Mouse (Mus musculus): Measurements from ENCODE around the gene Slc13a2. TPM values are rescaled to one million over a fixed set of nuclear protein-coding genes. Genes with fewer than 3 reads are reported as not detected.

The Slc13a2 gene
- polyA plus RNA-seq (2015; fragmentation: Nextera tagmentation; extraction: Ambion mirVana): 0.06 and 0.12 TPM in 2 replicates

DNA sequence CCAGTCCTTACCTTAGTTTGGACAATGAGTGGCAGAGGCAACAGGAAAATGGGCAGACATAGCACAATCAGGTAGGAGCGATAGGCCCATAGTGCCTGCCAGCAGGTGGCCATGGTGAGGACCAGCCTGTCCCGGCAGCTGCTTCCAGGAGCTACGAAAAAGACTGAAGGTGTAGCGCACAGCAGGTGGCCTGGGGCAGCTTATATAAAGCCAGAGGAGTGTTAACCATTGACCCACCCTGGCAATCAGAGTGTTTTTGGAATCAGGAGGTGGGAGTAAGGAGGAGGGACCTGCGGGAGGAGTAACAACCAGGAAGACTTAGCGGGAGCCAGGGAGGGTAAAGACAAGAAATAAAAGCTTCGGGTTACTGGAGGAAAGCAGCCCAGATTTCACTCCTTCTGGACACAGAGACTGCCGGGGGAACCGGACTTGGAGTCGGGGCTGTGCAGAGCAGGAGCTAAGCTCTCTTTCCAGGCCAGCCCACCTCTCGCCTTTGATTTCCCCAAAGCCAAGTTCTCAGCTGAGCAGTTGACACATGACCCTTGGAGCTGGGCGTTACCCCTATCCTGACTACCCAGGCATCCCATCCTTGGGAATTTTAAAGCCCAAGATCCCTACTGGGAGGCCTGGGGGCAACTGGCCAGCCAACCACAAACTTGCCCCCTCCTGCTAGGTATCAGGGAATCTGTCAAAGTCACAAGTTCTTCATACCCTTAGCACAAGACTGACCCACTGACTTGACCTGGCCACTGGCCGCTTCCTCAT is at the start of gene Slc13a2:
Gene Slc13a2, minus strand, starts transcription at position 163 of the 765 bp plus-strand sequence.
- Histone ChIP-seq H3K27ac (no peak within 1 kb of the TSS), H3K4me1 (peaks cover 13% of the 10 kb centered on the region; the same call in 1 of the 2 replicates), H3K4me3 (no peak within 1 kb of the TSS), H3K9me3 (no peaks in the 10 kb centered on the region), H3K36me3 (no peaks in the 10 kb centered on the region), H3K9ac (no peak within 1 kb of the TSS), H3K27me3 (peaks cover 12% of the 10 kb centered on the region; the same call in 1 of the 2 replicates), H3K4me2 (no peak within 1 kb of the TSS)
- 13% methylated on average over 13 of the region's 13 CpGs for WGBS
- ATAC-seq (ENCODE audit: borderline replicate concordance, extremely low read depth, low FRiP score, low TSS enrichment): no peak

DNA sequence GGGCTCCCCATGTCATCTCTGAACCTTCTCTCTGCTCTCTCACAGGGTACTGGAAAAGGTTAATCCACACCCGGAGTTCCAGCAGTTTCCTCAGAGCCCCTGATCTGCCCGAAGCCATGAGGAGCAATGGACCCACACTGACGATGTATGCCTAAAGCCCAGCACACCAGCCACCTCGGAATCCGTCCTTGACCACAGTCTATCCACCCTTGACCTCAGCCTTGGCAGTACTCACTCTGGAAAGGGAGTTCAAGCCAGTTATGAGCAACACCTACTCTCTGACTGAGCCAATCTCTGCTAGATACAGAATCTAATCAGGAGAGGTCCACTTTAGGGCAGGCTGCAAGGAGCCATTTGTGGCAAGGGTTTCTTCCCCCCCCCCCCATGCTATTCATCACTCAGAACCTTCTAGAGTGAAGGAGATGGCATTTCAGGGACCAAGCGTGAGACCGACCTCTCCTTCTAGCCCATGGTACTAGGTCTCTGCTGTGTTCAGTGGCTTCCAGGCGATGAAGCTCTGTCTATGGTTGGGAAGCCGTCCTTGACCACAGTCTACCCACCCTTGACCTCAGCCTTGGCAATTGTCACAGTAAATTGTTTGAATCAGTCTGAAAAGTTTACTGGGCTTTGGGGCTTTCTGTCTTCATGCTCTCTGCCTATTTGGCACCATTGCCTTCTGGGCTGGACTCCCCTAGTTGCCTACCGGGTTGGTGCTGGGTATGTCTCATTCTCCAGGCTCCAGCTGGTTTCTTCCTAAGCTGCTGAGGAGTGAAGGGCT is 49.5 kb upstream of the Slc13a2 start:
- no peaks in the 10 kb centered on the region for H3K9me3 ChIP-seq
- H3K27ac ChIP-seq: no peak overlapping the region
- no peaks in the 10 kb centered on the region for H3K36me3 ChIP-seq
- no peak for ATAC-seq (ENCODE audit: borderline replicate concordance, extremely low read depth, low FRiP score, low TSS enrichment)
- no peak overlapping the region for H3K4me2 ChIP-seq
- H3K4me3 ChIP-seq: no peak overlapping the region
- no peak overlapping the region for H3K9ac ChIP-seq
- 86% methylated on average over 10 of the region's 10 CpGs for WGBS
- no peaks in the 10 kb centered on the region for H3K27me3 ChIP-seq
- H3K4me1 ChIP-seq: peaks cover 1% of the 10 kb centered on the region

DNA sequence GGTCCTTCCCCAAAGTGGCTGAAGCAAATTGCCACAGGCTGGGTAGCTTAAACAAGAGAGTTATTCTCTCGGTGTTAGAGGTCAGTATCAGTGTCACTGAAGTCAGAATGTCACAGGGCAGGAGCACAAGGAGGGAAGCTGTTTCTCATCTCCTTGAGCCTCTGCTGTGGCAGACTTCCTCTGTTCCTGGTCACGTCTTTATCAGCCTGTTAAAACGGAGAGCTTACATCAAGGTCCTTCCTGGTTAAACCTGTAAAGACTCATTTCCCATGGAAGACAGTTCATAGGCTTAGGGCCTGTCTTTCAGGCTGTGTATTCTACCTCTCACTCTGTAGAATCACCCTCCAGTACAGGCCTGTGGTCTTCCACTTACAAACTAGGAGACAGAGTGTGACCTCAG is 45.9 kb upstream of the Slc13a2 start:
- no peaks in the 10 kb centered on the region for H3K36me3 ChIP-seq
- WGBS: 41% methylated on average over 3 of the region's 3 CpGs
- H3K9ac ChIP-seq: no peak overlapping the region
- ATAC-seq (ENCODE audit: borderline replicate concordance, extremely low read depth, low FRiP score, low TSS enrichment): no peak
- no peak overlapping the region for H3K27ac ChIP-seq
- H3K4me1 ChIP-seq: peaks cover 14% of the 10 kb centered on the region
- no peak overlapping the region for H3K4me3 ChIP-seq
- no peaks in the 10 kb centered on the region for H3K27me3 ChIP-seq
- no peaks in the 10 kb centered on the region for H3K9me3 ChIP-seq
- H3K4me2 ChIP-seq: no peak overlapping the region

DNA sequence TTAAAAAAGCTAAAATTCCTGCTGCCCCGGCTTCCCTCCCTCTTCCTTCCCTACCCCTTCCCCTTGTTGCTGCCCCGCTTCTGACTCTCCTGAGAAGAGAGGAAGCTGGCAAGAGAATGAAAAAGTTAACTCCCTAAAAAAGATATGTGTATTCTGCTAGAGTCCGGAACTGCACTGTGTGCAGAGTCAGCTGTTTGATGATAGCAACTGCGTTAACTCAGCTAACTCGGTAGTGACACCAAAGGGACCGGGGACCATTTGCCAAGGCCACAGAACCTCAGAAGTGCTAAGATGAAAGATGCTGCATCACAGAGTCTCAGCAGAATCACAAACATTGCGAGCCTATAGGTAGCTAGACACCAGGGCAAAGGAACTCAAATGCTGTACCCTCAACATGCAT is 45.5 kb upstream of the Slc13a2 start:
- Histone ChIP-seq H3K4me3 (no peak overlapping the region), H3K4me2 (no peak overlapping the region), H3K9ac (no peak overlapping the region), H3K27me3 (no peaks in the 10 kb centered on the region), H3K36me3 (no peaks in the 10 kb centered on the region), H3K9me3 (no peaks in the 10 kb centered on the region), H3K27ac (no peak overlapping the region), H3K4me1 (peaks cover 14% of the 10 kb centered on the region)
- ATAC-seq (ENCODE audit: borderline replicate concordance, extremely low read depth, low FRiP score, low TSS enrichment): no peak
- WGBS: 66% methylated on average over 7 of the region's 7 CpGs

DNA sequence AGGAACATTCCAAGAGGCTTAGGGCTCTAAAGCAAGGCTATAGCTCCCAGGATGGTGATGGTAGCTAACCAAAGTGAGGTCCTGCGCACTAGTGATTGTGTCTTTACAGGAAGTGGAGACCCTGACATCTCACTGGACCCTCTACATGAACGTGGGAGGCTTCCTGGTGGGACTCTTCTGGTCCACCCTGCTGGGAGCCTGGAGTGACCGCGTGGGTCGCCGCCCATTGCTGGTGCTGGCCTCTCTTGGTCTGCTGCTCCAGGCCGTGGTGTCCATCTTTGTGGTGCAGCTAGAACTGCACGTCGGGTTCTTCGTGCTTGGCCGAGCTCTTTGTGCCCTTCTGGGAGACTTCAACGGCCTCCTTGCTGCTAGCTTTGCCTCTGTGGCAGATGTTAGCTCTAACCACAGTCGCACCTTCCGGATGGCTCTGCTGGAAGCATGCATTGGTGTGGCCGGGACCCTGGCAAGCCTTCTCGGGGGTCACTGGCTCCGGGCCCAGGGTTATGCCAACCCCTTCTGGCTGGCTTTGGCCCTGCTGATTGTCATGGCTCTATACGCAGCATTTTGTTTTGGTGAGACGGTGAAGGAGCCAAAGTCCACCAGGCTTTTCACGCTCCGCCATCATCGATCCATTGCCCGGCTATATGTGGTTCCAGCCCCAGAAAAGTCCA is 44.4 kb upstream of the Slc13a2 start:
- WGBS: 70% methylated on average over 23 of the region's 23 CpGs
- peak overlapping the region; percentile 85 for H3K4me3 ChIP-seq
- no peaks in the 10 kb centered on the region for H3K9me3 ChIP-seq
- H3K4me2 ChIP-seq: peak overlapping the region; percentile 95
- peak overlapping the region; percentile 95 for H3K27ac ChIP-seq
- no peaks in the 10 kb centered on the region for H3K27me3 ChIP-seq
- no peaks in the 10 kb centered on the region for H3K36me3 ChIP-seq
- peaks cover 14% of the 10 kb centered on the region for H3K4me1 ChIP-seq
- H3K9ac ChIP-seq: peak overlapping the region; percentile 82; the same call in 1 of the 2 replicates
- ATAC-seq (ENCODE audit: borderline replicate concordance, extremely low read depth, low FRiP score, low TSS enrichment): peak; percentile 6; the same call in 1 of the 2 replicates

DNA sequence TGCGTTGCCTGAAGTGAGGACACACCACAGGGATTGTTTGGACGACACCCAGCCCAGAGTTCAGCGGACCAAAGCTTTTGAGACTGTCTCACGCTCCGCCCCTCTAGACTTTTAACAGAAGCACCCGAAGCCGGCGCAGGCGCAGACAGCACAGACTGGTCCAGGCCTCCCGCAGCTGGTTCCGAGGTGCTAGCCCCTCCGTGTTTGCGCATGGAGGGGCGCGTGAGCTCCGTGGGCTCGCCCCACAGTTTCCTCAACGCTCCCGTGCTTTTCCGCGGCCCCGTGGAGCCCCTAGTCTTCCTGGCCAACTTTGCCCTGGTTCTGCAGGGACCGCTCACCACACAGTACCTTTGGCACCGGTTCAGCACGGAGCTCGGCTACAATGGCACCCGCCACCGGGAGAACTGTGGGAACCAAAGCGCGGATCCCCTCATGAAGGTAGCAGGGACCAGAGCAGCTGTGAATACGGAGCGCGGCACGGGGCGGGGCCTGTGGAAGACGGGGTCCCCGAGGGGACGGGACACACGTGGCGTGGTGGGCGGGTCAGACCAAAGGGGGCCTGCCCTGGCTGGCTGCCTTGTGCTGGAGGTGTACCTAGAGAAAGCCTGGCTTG is 43.7 kb upstream of the Slc13a2 start, which contains the start of gene Slc46a1:
Gene Slc46a1, plus strand, starts transcription at position 130 of the 613 bp plus-strand sequence.
- H3K4me3 ChIP-seq: peak within 1 kb of the TSS; percentile 85
- peak within 1 kb of the TSS; percentile 95 for H3K27ac ChIP-seq
- ATAC-seq (ENCODE audit: borderline replicate concordance, extremely low read depth, low FRiP score, low TSS enrichment): peak; percentile 96
- H3K9ac ChIP-seq: peak within 1 kb of the TSS; percentile 82
- WGBS: under 1% methylated on average over 41 of the region's 41 CpGs
- H3K9me3 ChIP-seq: no peaks in the 10 kb centered on the region
- H3K36me3 ChIP-seq: no peaks in the 10 kb centered on the region
- peak within 1 kb of the TSS; percentile 95 for H3K4me2 ChIP-seq
- H3K27me3 ChIP-seq: no peaks in the 10 kb centered on the region
- peaks cover 14% of the 10 kb centered on the region for H3K4me1 ChIP-seq

DNA sequence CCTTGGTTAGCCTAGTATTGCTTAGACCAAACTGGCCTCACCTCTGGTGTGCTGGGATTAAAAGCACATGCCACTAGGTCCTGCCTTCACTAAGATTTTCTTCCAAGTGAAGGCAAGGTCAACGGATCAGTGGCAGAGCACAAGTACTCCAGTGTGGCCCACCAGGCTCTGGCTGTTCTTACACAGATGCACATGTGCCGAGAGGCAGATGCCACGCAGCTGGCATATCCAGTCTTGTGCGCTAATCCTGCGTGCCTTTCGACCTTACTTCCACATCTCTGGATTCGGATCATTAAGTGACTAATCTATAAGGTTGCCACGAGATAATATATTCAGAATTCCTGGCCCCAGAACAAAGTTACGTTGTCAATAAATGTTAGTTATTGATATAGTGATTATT is 43.1 kb upstream of the Slc13a2 start:
- H3K27me3 ChIP-seq: no peaks in the 10 kb centered on the region
- H3K36me3 ChIP-seq: no peaks in the 10 kb centered on the region
- no peak overlapping the region; the same call in 1 of the 2 replicates for H3K27ac ChIP-seq
- H3K4me3 ChIP-seq: peak overlapping the region; percentile 85
- no peak for ATAC-seq (ENCODE audit: borderline replicate concordance, extremely low read depth, low FRiP score, low TSS enrichment)
- peak overlapping the region; percentile 82; the same call in 1 of the 2 replicates for H3K9ac ChIP-seq
- H3K4me2 ChIP-seq: peak overlapping the region; percentile 95
- H3K4me1 ChIP-seq: peaks cover 14% of the 10 kb centered on the region
- WGBS: 23% methylated on average over 9 of the region's 9 CpGs
- H3K9me3 ChIP-seq: no peaks in the 10 kb centered on the region

DNA sequence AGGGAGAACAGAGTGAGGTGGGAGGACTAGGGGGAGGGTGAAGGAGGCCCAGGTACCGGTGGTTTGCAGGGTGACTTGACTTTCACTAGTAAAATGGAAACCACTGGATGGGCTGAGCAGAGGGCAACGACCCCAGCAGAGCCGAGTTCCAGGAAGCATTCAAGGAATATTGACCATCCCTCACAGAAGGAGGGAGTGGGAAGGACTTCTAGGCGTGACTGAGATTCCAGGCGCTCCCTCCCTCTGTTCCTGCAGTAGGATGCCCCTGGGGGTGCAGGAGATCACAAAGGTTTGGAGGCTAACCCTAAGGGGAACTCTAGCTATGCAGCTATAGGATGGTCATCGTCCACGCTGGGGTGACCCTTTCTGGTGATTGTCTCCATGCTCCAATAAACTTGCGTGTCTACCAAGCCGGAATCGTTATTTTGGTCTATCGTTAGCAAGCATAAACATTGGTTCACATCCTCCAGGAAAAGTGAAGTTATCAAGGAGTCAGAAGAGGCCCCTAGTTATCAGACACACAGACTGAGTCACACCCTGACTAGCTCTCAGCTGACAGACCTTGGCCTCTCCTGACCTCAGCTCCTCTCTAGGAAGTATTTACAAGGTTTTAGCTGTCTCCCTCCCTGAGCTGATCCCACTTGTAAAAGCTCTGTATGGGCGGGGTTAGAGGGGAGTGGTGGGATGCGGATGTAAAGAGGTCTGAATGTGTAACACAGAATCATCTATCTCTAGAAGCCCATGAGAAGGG is 41.4 kb upstream of the Slc13a2 start:
- 54% methylated on average over 13 of the region's 13 CpGs for WGBS
- H3K27me3 ChIP-seq: no peaks in the 10 kb centered on the region
- H3K36me3 ChIP-seq: no peaks in the 10 kb centered on the region

DNA sequence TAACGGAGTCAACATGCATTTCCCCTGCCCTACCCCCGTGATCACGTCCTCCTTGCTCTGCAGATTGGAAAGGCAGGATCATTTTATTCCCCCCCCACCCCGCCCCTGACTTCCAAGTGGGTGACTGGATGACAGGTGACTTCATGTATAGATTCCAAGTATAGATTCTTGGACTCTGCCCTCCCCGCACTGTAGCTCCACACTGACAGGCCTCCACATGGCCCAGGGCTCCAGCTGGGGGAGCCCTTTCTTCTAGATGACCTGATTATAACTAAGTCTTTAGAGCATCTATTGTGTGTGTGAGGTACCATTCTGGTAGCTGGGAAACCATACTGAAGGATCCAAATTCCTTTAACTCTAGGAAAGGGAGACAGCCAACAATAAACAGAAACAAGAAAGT is 40.7 kb upstream of the Slc13a2 start:
- no peak for ATAC-seq (ENCODE audit: borderline replicate concordance, extremely low read depth, low FRiP score, low TSS enrichment)
- no peaks in the 10 kb centered on the region for H3K36me3 ChIP-seq
- H3K4me2 ChIP-seq: no peak overlapping the region
- H3K27me3 ChIP-seq: no peaks in the 10 kb centered on the region
- H3K27ac ChIP-seq: no peak overlapping the region
- no peak overlapping the region for H3K4me3 ChIP-seq
- H3K9me3 ChIP-seq: no peaks in the 10 kb centered on the region
- H3K4me1 ChIP-seq: peaks cover 14% of the 10 kb centered on the region
- H3K9ac ChIP-seq: no peak overlapping the region
- WGBS: 85% methylated on average over 5 of the region's 5 CpGs

More for the DNA sequence above, 41.4 kb upstream of the Slc13a2 start:
- H3K4me3 ChIP-seq: no peak overlapping the region
- H3K9ac ChIP-seq: no peak overlapping the region
- no peak overlapping the region for H3K4me2 ChIP-seq
- no peak overlapping the region for H3K27ac ChIP-seq
- ATAC-seq (ENCODE audit: borderline replicate concordance, extremely low read depth, low FRiP score, low TSS enrichment): no peak
- no peaks in the 10 kb centered on the region for H3K9me3 ChIP-seq
- peaks cover 14% of the 10 kb centered on the region for H3K4me1 ChIP-seq

DNA sequence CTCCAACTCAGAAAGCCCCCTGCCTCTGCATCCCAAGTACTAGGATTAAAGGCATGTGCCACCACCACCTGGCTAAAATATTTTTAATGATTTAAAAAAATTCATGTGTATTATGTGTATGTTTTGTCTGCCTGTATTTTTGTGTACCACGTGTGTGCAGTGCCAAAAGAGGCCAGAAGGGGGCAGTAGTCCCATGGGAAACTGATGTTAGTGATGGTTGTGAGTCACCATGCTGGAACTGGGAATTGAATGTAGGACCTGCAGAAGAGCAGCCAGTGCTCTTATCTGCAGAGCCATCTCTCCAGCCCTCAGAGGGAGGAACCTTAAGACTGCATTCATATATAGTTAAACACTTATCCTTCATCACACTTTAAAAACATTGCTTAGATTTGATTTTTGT is 39.9 kb upstream of the Slc13a2 start:
- ATAC-seq (ENCODE audit: borderline replicate concordance, extremely low read depth, low FRiP score, low TSS enrichment): no peak
- peaks cover 14% of the 10 kb centered on the region for H3K4me1 ChIP-seq
- no peak overlapping the region for H3K9ac ChIP-seq
- no peak overlapping the region for H3K4me3 ChIP-seq
- 65% methylated on average over 1 of the region's 1 CpGs for WGBS
- no peaks in the 10 kb centered on the region for H3K9me3 ChIP-seq
- H3K27me3 ChIP-seq: no peaks in the 10 kb centered on the region
- H3K27ac ChIP-seq: no peak overlapping the region
- no peaks in the 10 kb centered on the region for H3K36me3 ChIP-seq
- H3K4me2 ChIP-seq: no peak overlapping the region

DNA sequence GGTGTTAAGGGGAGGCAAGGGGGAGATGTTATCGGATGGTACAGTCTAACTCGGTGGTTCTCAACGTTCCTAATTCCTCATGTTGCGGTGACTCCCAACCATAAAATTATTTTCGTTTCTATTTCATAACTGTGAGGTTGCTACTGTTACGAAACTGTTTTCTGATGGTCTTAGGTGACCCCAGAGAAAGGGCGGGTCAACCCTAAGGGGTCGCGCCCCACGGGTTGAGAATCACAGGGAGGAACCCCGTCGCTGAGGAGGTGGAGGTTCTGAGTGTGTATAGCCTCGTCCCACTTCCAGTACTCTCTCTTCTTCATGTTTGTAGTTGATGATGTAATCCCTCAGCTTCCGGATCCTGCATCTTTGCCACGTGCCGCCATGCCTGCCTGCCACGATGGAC is 36.7 kb upstream of the Slc13a2 start:
- peaks cover 5% of the 10 kb centered on the region; the same call in 1 of the 2 replicates for H3K27me3 ChIP-seq
- no peak for ATAC-seq (ENCODE audit: borderline replicate concordance, extremely low read depth, low FRiP score, low TSS enrichment)
- H3K4me3 ChIP-seq: no peak overlapping the region
- H3K27ac ChIP-seq: no peak overlapping the region
- H3K9me3 ChIP-seq: no peaks in the 10 kb centered on the region
- H3K4me2 ChIP-seq: no peak overlapping the region
- no peaks in the 10 kb centered on the region for H3K4me1 ChIP-seq
- H3K9ac ChIP-seq: no peak overlapping the region
- 76% methylated on average over 17 of the region's 17 CpGs for WGBS
- H3K36me3 ChIP-seq: no peaks in the 10 kb centered on the region
